Mouse (Mus musculus): ENCODE measurements around the gene Midn. TPM values are rescaled to one million over a fixed set of nuclear protein-coding genes. Genes with fewer than 3 reads are reported as not detected.
A peak's percentile ranks its signal among the peaks of the same experiment; 100 is the strongest.
"Not testable (repeated sequence)": the region's sequence is repeated elsewhere in the genome, so short reads cannot be mapped to it uniquely, and the experiment has no call there.

Gene Midn
- total RNA-seq, 2 experiments from 2014 or later, result 34.3 to 62.7 TPM

DNA sequence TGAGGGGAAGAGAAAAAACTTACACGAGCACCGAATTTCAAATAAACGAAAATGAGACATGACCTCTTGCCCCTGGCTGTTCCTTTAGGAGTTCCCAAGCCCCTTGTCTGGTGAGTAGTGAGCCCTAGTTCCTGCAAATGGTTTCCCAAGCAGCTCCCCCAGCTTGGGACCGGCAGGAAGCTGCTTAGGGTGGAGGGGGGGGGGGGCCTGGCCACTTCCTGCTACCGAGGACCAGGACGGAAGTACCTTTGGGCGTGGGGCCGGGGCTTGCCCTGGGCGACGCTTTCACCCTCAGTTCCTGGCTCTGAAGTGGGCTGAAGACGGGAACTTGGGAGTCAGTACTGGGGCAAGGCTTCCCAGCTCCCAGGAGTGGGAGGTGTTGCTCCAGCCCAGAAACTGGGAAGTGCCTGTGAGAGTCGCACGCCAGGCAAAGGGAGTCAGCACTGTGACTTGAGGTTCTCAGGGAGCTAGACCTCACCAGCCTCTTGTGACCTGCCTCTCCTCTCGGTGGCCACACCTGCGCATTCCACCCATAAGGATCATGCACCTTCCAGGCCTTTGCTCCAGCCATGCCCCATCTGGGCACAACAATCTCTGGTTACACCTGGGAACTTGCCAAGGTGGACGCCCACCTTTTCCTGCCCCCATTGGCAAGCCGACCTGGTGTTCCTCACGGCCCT, 10.4 kb downstream of the Midn start:
- no peak for DNase-seq

GRCm38 (mm10) chr10:80159021-80159560, 11.0 kb downstream of the Midn start:
- DNase-seq, result no peak

GRCm38 (mm10) chr10:80159561-80160454, 11.7 kb downstream of the Midn start:
- DNase-seq, result peak; percentile 97

DNA sequence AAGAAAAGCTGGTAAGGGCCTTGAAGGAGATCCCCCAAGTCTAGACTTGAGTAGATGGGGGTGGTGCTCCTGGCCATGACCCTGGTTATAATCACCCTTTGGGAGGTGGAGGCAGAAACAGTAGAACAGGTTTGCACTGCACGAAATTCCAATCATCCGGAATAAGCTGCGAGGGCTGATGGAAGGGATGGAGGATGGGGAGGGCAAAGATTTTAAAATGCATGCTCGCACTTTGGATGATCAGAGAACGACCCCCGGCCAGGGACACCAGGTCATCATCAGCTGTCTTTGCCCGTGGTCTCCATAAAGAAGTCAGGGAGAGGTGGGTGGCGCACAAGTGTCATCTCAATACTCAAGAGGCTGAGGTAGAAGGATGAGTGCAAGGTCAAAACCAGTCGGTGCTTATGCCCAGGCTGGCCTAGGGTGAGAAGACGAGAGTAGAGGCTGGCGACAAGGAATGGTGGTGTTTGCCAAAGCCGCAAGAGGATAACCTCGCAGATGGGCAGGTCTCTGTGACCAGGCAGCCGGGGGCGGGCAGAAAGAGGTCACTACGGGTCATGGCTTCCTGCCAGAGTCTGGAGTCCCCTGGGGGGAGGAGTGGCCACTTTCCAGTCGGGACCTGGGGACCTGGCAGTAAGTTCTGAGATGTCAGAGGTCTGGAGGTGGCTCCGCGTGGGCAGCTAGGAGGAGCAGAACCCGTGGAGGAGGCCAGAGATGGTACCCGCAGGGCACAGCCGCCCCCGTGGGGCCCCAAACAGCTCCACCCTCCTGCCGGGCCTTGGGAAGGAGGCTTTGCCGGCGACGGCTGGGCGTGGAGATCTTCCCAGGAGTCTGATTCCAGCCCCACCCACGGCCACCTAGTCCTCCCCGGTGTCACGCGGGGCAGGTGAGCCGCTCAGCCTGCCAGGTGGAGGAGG, 12.6 kb downstream of the Midn start:
- DNase-seq, result peak; percentile 85

- DNase-seq, result no peak
Measured at GRCm38 (mm10) chr10:80161522-80162242, 13.6 kb downstream of the Midn start.

DNA sequence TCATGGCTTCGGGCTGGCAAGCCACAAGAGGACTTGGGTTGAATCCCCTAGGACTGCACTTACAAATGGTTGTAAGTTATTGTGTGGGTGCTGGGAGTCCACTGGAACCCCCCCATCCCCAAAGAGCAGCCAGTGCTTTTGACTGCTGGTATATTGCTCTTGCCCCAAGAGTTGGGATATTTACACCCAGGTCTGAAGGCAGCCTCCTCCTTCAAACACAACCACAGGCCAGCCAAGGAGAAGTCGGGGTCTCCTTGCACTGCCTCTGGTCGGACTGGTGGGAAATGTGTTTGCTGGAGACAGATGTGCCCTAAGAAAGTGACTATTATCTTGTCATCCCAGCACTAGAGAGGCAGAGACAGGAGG, 14.2 kb downstream of the Midn start:
- DNase-seq, result no peak

DNA sequence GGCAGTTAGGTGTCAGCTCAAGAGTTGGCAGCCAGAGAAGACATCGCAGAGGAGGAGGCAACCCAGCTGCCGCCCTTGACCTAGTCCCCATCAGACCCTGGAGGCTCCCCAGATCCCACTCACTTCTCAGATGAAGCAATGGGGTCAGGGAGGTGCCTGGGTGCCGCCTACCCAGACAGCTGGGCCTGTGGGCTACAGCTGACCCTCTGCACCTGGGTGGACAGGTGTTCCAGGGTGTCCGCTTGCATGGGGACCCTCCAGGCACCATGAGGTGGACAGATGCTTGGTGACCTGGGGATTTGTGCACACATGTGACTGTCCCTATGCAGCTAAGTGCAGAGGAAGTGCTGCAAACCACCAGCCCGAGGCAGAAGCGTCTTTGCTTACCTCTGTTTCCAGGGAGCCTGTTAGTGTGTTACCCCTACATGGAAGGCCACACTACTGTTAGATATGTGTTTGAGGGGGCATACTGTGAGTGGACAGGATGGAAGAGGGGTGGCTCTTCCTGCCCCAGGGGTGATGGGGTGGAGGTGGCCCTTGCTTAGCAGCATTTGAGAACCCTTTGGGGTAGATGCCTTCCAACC, 14.7 kb downstream of the Midn start:
- no peak for DNase-seq

- DNase-seq, result no peak
Measured at GRCm38 (mm10) chr10:80163721-80164120, 15.6 kb downstream of the Midn start.

DNA sequence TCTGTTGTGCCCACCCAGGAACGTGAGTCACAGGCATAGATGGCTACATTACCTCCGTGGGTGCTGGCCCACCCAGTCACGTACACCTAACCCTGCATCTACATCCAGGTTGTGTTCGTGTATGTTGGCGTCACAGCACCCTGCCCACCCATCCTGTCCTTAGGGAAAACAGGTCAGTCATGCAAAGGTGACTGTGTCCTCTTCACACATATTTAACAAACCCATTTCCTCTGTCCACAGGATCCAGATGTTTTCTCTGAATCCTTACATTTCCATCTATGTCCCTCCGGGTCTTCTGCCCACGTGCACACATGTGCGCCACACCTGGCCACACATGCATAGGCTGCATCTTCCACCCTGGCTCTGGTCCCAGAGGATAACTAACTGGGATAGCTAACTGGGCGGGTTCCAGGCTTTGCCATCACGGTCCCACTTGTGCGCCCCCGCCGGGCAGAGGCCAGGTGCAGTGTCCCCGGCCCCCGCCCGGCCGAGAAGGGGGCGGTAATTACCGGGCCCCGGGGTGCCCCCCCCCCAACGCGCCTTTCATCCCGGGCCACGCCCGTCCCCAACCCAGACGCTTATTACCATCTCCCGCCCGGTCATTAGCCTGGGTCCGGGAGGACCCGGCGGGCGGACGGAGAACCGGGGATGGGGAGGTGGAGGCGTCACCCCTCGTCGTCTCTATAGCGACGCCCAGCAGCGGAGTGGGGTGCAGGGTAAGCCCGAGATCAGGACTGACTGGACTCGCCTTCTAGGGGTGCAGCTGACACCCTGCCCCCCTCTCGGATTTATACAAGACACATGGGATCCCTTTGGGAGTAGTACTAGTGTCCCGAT, 16.3 kb downstream of the Midn start:
- no peak for DNase-seq

DNA sequence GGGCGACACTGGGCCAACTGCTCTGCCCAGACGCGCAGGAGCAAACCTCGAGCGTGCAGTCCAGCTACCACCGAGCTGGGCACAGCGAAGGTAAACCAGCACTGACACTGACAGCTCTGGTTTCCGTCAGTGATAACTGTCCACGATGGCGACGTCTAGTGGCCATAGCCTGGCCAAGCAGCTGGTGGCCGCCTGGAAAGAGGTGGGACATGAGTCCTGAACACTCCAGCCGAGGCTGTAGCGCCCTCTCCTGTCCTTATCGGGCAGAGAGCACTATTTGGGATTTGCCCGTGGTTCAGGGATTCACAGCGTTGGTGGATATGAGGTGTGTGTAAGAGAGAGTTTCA, 16.9 kb downstream of the Midn start:
- DNase-seq, result peak; percentile 93

DNA sequence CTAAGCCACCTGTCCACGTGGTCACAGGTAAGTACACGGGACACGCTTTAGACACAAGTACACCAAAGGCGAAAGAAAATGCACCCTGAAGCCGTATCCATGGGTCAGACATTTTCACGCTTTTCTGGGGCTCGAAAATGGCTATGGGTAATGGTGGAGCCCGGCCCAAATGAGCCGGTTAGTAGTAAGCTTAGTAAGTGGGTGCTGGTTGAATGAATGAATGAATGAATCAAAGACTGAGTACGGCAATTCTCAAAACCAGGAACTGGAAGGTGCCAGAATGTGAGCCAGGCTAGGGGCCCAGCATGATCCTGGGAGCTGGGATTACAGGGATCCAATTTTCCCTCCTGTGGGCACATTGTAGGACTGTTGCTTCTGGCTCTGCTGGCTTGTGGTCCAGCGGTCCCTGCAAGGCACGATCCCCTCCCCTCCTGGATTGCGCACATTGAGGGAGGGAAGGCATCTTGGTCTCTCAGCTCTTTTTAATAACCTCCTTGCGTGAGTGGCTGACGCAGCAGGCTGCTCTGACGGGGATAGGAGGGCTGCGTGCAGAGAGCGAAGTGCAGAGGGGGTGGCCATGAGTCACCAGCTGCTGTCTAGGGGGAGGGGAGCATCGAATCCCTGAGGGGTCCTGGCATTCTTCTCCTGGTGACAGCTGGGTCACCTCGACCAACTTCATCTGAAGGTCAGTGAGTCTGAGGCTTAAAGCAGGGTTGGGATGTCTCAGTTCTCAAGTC, 17.5 kb downstream of the Midn start, which contains the start of gene Cirbp:
Gene Cirbp, plus strand, starts transcription at position 594 of the 737 bp plus-strand sequence.
- DNase-seq, result no peak

- DNase-seq, result not testable (repeated sequence)
Measured at GRCm38 (mm10) chr10:80166136-80166535, 18.1 kb downstream of the Midn start.

DNA sequence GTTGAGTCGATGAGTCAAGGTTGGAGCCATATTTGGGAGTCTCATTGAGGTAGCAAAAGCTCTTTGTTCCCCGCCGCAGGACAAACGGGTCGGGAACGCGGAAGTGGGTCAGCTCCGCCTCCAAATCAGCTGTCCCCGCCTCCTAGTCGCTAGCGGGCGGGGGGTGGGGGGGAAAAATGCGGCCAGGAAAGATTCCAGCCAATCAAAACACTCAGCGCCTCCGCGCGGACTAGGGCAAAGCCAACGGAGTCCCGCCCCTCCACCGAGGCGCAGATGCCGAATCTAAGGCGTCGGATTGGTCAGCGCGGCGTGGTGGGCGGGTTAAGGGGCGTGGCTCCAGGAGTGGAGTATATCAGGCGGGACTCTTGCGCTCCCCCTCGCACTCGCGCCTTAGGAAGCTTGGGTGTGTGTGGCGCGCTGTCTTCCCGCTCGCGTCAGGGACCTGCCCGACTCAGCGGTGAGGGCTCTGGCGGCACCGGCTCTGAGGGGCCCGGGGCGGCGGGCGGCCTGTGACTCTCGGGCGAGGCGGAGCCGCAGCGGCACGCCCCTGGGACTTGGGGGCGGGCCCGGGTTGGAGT, 19.5 kb downstream of the Midn start:
- peak; percentile 98 for DNase-seq

DNA sequence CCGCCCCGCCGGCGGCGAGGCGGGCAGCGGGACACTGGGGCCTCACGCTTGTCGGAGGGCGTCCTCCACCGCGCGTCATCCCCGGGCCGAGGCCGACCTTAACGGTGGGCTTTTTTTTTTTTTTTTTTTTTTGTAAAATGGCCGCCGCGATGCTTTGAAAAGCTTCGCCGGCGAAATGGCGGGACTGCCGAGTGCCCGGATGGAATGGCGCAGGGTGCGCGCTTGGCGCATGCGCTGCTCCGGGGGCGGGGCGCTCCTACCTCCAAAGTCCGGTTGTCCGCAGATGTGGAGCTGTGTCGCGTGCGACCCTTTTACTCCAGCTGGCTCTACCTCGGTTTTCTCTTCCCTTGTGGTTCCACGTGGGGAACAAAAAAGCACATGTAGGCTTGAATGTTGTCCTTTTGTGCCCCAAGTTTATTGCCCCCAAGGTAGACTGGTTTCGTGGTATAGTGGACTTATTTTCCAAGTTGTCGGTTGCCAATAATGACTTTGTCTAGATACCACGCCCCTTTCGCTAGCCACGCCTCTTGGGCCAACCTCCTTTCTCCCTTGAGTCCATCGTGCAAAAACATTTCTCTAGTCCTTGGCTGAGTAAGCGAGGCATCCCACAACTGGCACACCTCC, 20.1 kb downstream of the Midn start:
- DNase-seq, result peak; percentile 97

GRCm38 (mm10) chr10:80169070-80169469, 21.0 kb downstream of the Midn start:
- DNase-seq, result no peak

GRCm38 (mm10) chr10:80169651-80170050, 21.6 kb downstream of the Midn start:
- no peak for DNase-seq

GRCm38 (mm10) chr10:80170052-80170451, 22.0 kb downstream of the Midn start:
- no peak for DNase-seq

- no peak for DNase-seq
Measured at GRCm38 (mm10) chr10:80170601-80171021, 22.5 kb downstream of the Midn start.

- DNase-seq, result no peak
Measured at GRCm38 (mm10) chr10:80171252-80171651, 23.2 kb downstream of the Midn start.

Data from gastrocnemius, postnatal 10 days (tissue).